Mouse (Mus musculus) adrenal gland, postnatal 4 days (tissue): Measurements from ENCODE around the gene Zfp619. TPM values are rescaled to one million over a fixed set of nuclear protein-coding genes. Genes with fewer than 3 reads are reported as not detected.
"Not testable (repeated sequence)": the region's sequence is repeated elsewhere in the genome, so short reads cannot be mapped to it uniquely, and the experiment has no call there.

ENCODE experiments used
- DNase-seq, 2 experiments: peaks; one replicate each; pipeline ENCODE4 v3.0.0; 2021 to 2022; ENCODE audit warnings: low spot score in 2 of 2, mixed read lengths in 2 of 2
- long read RNA-seq, 2 experiments: library from polyadenylated mRNA; stranded (forward); transcript quantifications; one replicate each; pipeline ENCODE4 v2.0.0; 2021
- total RNA-seq, 2 experiments: library from RNA; stranded (reverse); gene quantifications; 2 replicates each; pipeline ENCODE4 v1.2.3; 2021

Gene Zfp619
- total RNA-seq, result 1 to 10 TPM; 3.6 to 4.2 TPM
- long read RNA-seq, experiment 1, result 0 reads
- long read RNA-seq, experiment 2, partial matches to known transcripts, result 0 of 1 reads
- long read RNA-seq, experiment 2, other reads (novel, unspliced or antisense), result 1 of 1 reads

DNA sequence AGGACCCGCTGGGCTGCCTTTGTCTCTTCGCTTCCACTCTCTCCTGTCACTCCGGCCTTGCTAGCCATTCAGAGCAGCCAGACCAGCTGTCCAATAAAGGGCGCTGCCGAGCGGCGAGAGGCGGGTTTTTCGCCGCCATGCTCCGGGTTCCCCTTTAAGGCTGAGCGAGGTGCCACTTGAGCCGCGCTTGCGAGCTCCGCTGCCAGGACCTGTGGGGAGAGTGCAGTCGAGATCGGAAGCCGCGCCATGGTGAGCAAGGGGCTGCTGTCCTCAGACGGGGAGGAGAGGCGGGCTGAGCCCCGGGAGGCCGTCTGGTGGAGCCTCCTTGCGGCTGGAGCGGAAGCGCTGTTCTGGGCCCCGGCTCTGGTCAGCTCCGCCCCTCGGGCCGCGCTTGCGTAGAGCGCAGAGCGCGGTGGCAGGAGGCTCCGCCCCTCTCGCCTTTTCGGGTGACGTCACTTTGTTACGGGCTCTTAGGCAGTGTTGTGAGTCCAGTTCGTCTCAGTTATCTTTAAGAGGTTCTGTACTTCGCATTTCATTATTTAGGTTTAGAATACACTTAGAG, at the start of gene Zfp619:
TSS of gene Zfp619 (plus strand) at position 151 of the 562 bp plus-strand sequence.
- DNase-seq, result peak; percentile 80 to 86

DNA sequence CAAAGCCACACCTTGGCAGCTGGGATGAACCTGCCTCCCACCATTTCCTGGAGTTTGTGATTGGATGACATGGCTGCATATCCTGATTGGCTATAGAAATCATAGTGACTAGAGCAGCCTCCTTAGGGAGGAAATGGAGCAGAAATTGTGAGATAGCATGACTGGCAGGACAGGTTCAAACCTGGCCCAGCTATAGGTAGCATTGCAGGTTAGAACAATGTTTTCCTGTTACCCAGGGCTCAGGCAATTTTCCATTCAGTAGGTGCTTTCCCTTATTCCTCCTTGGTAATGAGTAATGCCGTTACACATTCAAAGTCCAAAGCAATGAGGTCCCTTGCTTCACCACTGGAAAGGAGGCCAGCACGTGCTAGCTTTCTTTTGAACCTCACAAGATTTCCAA, 38.6 kb upstream of the Zfp619 start:
- DNase-seq, result no peak

DNA sequence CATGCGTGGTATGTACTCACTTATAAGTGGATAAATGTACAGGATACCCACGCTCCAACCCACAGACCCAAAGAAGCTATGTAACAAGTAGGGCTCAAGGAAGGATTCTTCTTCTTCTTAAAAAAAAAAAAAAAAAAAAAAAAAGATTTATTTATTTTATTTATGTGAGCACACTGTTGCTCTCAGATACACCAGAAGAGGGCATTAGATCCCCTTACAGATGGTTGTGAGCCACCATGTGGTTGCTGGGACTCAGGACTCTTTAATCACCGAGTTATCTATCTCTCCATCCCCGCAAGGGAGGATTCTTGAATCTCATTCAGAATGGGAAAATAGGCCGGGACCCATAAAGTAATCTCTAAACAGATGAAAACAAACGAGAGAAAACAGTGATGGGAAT, 33.2 kb upstream of the Zfp619 start:
- no peak for DNase-seq

- no peak for DNase-seq
Measured at GRCm38 (mm10) chr7:39487159-39487853, 30.3 kb upstream of the Zfp619 start.

DNA sequence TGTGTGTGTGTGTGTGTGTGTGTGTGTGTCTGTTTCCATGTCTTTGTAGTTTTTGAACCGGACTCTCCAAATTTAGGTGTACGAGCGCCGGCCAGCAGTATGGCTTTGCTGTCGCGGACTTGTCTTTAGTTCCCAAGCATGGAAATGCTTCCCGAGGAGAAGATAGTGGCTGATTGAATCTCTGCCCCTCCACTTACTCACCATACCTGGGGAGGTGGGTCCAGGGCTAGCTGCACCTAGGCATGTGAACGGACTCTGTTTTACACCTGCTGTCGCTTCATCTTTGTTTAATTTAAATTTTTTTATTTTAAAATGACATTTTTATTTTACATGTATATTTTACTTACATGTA, 29.7 kb upstream of the Zfp619 start:
- no peak for DNase-seq

GRCm38 (mm10) chr7:39494646-39495045, 22.9 kb upstream of the Zfp619 start:
- DNase-seq, result no peak

GRCm38 (mm10) chr7:39504100-39504499, 13.5 kb upstream of the Zfp619 start:
- DNase-seq, result no peak

DNA sequence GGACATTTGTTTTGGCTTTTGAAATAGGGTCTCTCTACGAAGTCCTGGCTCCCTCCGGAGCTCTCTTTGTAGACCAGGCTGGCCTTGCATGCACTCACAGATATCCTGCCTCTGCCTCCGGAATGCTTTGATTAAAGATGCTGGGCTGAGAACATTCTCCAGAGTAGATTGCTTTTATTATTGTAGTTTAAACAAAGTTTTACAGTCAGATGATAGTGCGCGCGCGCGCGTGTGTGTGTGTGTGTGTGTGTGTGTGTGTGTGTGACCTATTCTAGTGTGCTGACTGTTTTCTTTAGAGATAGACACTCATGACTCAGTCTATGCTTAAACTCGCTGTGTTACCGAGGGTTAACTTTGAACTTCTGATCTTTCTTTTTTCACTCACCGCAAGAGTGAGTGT, 796 bp downstream of the Zfp619 start:
- DNase-seq, result no peak

- DNase-seq, result no peak
Measured at GRCm38 (mm10) chr7:39523703-39524424, 6.3 kb downstream of the Zfp619 start.

DNA sequence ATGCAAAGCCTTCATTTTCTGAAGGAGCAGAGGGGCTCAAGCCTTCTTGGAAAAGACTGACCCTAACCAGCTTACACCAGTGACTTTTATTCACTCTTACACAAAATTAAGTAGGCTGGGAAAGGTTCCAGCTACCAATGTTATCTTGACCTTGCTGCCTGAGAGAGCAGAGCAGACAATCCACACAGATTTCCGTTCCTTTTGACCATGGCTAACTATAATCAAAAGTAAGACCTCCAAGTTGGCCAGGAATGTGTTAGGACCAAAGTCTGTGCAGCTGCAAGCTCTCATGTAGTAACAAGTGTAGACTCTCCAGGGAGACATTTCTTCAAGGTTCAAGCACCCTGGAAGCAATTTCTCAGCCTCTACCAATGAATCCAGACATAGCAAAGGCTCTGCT, 25.6 kb downstream of the Zfp619 start:
- no peak for DNase-seq

DNA sequence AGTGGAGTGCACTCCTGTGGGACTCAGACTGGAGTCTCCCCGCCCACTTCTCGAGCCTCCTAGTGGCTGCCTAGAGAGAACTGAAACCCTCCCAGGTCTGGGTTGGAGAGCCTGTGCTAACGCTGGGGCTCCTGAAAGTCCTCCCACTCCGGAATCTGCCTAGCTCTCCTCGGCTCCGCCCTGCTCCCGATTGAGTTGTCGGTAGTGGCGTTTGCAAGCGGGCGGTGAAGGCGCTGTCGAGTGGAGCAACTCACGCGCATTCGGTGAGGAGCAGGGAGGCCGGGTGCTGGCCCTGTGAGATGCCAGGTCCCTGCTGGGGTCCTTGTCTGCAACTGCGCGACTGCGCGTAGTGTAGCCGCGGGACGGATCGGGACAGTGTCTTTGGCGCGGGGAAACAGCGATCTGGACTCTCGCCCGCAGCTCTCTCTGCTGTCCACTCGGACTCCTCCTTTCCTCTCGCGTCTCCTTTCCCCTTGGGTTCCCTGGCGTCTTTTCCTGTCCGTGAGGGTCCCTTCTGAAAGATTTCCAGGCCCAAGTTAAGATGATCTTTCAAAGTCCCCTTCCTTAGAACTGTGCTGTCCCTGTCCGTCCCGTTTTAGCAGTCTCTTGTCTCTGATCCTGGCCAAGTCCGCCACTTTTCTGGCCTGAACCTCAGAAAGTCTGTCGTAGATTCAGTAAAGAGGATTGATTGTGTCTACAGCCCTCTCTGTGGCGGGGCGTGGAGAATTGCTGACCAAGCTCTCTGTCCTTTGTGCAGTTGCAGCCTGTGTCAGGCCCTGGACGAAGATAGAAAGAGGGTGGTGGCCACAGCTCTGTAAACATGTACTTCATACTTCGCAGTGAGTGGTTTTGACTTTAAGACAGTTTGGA, 26.9 kb downstream of the Zfp619 start:
- peak; percentile 29 to 61 for DNase-seq

GRCm38 (mm10) chr7:39545134-39545533, 27.6 kb downstream of the Zfp619 start:
- DNase-seq, result no peak

DNA sequence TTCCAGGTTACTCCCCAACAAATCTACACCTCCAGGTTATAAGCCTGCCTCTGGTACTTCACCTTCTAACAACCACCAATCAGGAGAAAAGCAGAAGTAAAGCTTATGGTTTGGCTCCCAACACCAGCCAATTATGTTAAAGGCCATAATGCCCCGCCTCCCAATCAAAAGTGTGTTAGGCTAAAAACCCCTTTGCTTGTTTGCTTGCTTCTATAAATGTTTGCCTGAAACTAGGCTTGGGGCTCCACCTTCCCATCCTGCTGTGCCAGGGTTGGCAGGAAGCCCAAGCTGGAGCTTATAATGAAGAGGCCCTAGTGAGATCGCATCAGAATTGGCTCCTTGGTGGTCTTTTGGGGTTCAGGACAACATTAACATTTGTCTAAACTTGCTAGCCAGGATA, 31.8 kb downstream of the Zfp619 start:
- DNase-seq, result no peak

- peak; percentile 85 to 91 for DNase-seq
Measured at GRCm38 (mm10) chr7:39551976-39552891, 34.7 kb downstream of the Zfp619 start.

GRCm38 (mm10) chr7:39552993-39553392, 35.4 kb downstream of the Zfp619 start:
- DNase-seq, result no peak

GRCm38 (mm10) chr7:39553871-39554270, 36.3 kb downstream of the Zfp619 start:
- DNase-seq, result no peak

- no peak for DNase-seq
Measured at GRCm38 (mm10) chr7:39580066-39580465, 62.5 kb downstream of the Zfp619 start.

DNA sequence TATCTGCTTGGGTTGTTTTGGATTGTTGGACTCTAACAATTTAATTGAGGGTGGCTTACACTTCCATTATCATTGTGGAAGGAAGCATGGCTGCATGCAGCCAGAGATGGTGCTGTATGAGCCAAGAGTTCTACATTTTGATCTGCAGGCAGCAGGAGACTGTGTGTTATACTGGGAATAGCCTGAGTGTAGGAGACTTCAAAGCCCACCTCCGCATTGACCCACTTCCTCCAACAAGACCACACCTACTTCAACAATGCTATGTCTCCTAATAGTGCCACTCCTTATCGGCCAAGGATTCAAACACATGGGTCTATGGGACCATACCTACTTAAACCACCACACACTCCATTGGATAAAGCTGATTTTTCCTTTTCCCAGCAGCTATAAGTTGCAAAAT, 63.0 kb downstream of the Zfp619 start:
- no peak for DNase-seq

GRCm38 (mm10) chr7:39586834-39587233, 69.3 kb downstream of the Zfp619 start:
- not testable (repeated sequence) for DNase-seq

GRCm38 (mm10) chr7:39588037-39588436, 70.5 kb downstream of the Zfp619 start:
- no peak for DNase-seq
